Mouse (Mus musculus): ENCODE measurements around the gene Hist1h3b. TPM values are rescaled to one million over a fixed set of nuclear protein-coding genes. Genes with fewer than 3 reads are reported as not detected.

Gene Hist1h3b
- polyA plus RNA-seq, 3 experiments from 2014 or later: 1.1 TPM; not detected in 2

GRCm38 (mm10) chr13:23739069-23739921 lies 12.8 kb upstream of the Hist1h3b start:
- peak; percentile 86 for ATAC-seq

- ATAC-seq: peak; percentile 58
Observed at GRCm38 (mm10) chr13:23739922-23740252, 12.2 kb upstream of the Hist1h3b start.

GRCm38 (mm10) chr13:23740256-23740840 lies 11.7 kb upstream of the Hist1h3b start:
- ATAC-seq: no peak

GRCm38 (mm10) chr13:23740910-23741309 lies 11.2 kb upstream of the Hist1h3b start:
- ATAC-seq: no peak

GRCm38 (mm10) chr13:23742007-23742406 lies 10.1 kb upstream of the Hist1h3b start:
- no peak for ATAC-seq

- ATAC-seq: no peak
Observed at GRCm38 (mm10) chr13:23743215-23743614, 8.9 kb upstream of the Hist1h3b start.

GRCm38 (mm10) chr13:23743963-23744362 lies 8.1 kb upstream of the Hist1h3b start:
- ATAC-seq: no peak

- no peak for ATAC-seq
Observed at GRCm38 (mm10) chr13:23744421-23745380, 7.4 kb upstream of the Hist1h3b start.

- ATAC-seq: peak; percentile 70
Observed at GRCm38 (mm10) chr13:23745381-23746161, 6.5 kb upstream of the Hist1h3b start, which contains the start of gene Hist1h3c. Hist1h3c (minus strand) TSS chr13:23745602.

GRCm38 (mm10) chr13:23746201-23747080 lies 5.6 kb upstream of the Hist1h3b start, which contains the start of gene Hist1h2bb:
Hist1h2bb (plus strand) TSS chr13:23746734.
- peak; percentile 87 for ATAC-seq

- ATAC-seq: no peak
Observed at GRCm38 (mm10) chr13:23747081-23747891, 4.8 kb upstream of the Hist1h3b start.

GRCm38 (mm10) chr13:23747892-23748288 lies 4.2 kb upstream of the Hist1h3b start:
- no peak for ATAC-seq

- ATAC-seq: no peak
Observed at GRCm38 (mm10) chr13:23749563-23750121, 2.4 kb upstream of the Hist1h3b start.

- peak; percentile 52 for ATAC-seq
Observed at GRCm38 (mm10) chr13:23750839-23751477, 1.1 kb upstream of the Hist1h3b start, which contains the start of gene Hist1h2ab. Hist1h2ab (plus strand) TSS chr13:23751126.

- no peak for ATAC-seq
Observed at GRCm38 (mm10) chr13:23751478-23751956, 550 bp upstream of the Hist1h3b start.

- ATAC-seq: no peak
Observed at GRCm38 (mm10) chr13:23752742-23753172, 690 bp downstream of the Hist1h3b start.

GRCm38 (mm10) chr13:23753314-23754078 lies 1.4 kb downstream of the Hist1h3b start:
- no peak for ATAC-seq

- no peak for ATAC-seq
Observed at GRCm38 (mm10) chr13:23755000-23755399, 2.9 kb downstream of the Hist1h3b start.
